Mouse (Mus musculus) adrenal gland, postnatal 25 days (tissue): ENCODE data around the gene Chic2. TPM values are rescaled to one million over a fixed set of nuclear protein-coding genes. Genes with fewer than 3 reads are reported as not detected.

Experiments
- DNase-seq: peaks from one replicate; pipeline ENCODE4 v3.0.0; 2021; ENCODE audit warnings: mixed read lengths
- total RNA-seq: library from RNA; stranded (reverse); gene quantifications from 2 replicates; pipeline ENCODE4 v1.2.3, GENCODE M21; 2021

The Chic2 gene
- total RNA-seq, 1 experiment from 2014 or later: 29.6 TPM

GRCm38 (mm10) chr5:75067125-75067756 lies 22.7 kb upstream of the Chic2 start:
- DNase-seq: peak; percentile 63

GRCm38 (mm10) chr5:75066715-75067114 lies 22.1 kb upstream of the Chic2 start:
- DNase-seq: no peak

GRCm38 (mm10) chr5:75063177-75063576 lies 18.6 kb upstream of the Chic2 start:
- peak; percentile 23 for DNase-seq

- no peak for DNase-seq
Observed at GRCm38 (mm10) chr5:75051109-75051508, 6.5 kb upstream of the Chic2 start.

GRCm38 (mm10) chr5:75046681-75047321 lies 2.2 kb upstream of the Chic2 start:
- peak; percentile 58 for DNase-seq

GRCm38 (mm10) chr5:75045371-75045770 lies 797 bp upstream of the Chic2 start:
- DNase-seq: no peak

GRCm38 (mm10) chr5:75043621-75044301 lies 813 bp downstream of the Chic2 start:
- no peak for DNase-seq

GRCm38 (mm10) chr5:75043011-75043445 lies 1.5 kb downstream of the Chic2 start:
- DNase-seq: no peak

- no peak for DNase-seq
Observed at GRCm38 (mm10) chr5:75039307-75039706, 5.3 kb downstream of the Chic2 start.

- DNase-seq: no peak
Observed at GRCm38 (mm10) chr5:75035475-75035874, 9.1 kb downstream of the Chic2 start.

- no peak for DNase-seq
Observed at GRCm38 (mm10) chr5:75014768-75015167, 29.8 kb downstream of the Chic2 start.

GRCm38 (mm10) chr5:75012771-75013421 lies 31.7 kb downstream of the Chic2 start:
- no peak for DNase-seq

GRCm38 (mm10) chr5:75011985-75012738 lies 32.4 kb downstream of the Chic2 start:
- no peak for DNase-seq

GRCm38 (mm10) chr5:75004755-75005154 lies 39.8 kb downstream of the Chic2 start:
- no peak for DNase-seq

GRCm38 (mm10) chr5:75002109-75002508 lies 42.5 kb downstream of the Chic2 start:
- no peak for DNase-seq

- no peak for DNase-seq
Observed at GRCm38 (mm10) chr5:74998716-74999512, 45.7 kb downstream of the Chic2 start.

- no peak for DNase-seq
Observed at GRCm38 (mm10) chr5:74994947-74995346, 49.6 kb downstream of the Chic2 start.

- DNase-seq: no peak
Observed at GRCm38 (mm10) chr5:74984101-74984500, 60.5 kb downstream of the Chic2 start.

- DNase-seq: no peak
Observed at GRCm38 (mm10) chr5:74980574-74980973, 64.0 kb downstream of the Chic2 start.

GRCm38 (mm10) chr5:74980154-74980553 lies 64.4 kb downstream of the Chic2 start:
- no peak for DNase-seq

- no peak for DNase-seq
Observed at GRCm38 (mm10) chr5:74979586-74979985, 65.0 kb downstream of the Chic2 start.
